Mouse (Mus musculus): ENCODE data around the gene Zswim4.

Gene Zswim4

GRCm38 (mm10) chr8:84200126-84200555, 36.7 kb downstream of the Zswim4 start:
- no peak for DNase-seq (ENCODE audit: low spot score in 2 of 2)

GRCm38 (mm10) chr8:84199348-84200125, 37.3 kb downstream of the Zswim4 start:
- no peak for DNase-seq (ENCODE audit: low spot score in 2 of 2)

- no peak for DNase-seq (ENCODE audit: low spot score in 2 of 2)
Measured at GRCm38 (mm10) chr8:84198871-84199270, 38.0 kb downstream of the Zswim4 start.

GRCm38 (mm10) chr8:84197922-84198774, 38.7 kb downstream of the Zswim4 start:
- DNase-seq (ENCODE audit: low spot score in 2 of 2) = peak; percentile 72 to 84

GRCm38 (mm10) chr8:84197141-84197921, 39.5 kb downstream of the Zswim4 start:
- peak in 1 of 2 experiments; percentile 38 for DNase-seq (ENCODE audit: low spot score in 2 of 2)

GRCm38 (mm10) chr8:84194224-84194743, 42.6 kb downstream of the Zswim4 start:
- DNase-seq (ENCODE audit: low spot score in 2 of 2) = no peak

- no peak for DNase-seq (ENCODE audit: low spot score in 2 of 2)
Measured at GRCm38 (mm10) chr8:84193566-84193965, 43.3 kb downstream of the Zswim4 start.

GRCm38 (mm10) chr8:84193161-84193560, 43.7 kb downstream of the Zswim4 start:
- no peak for DNase-seq (ENCODE audit: low spot score in 2 of 2)

- peak; percentile 47 to 66 for DNase-seq (ENCODE audit: low spot score in 2 of 2)
Measured at GRCm38 (mm10) chr8:84192555-84192954, 44.3 kb downstream of the Zswim4 start.

- DNase-seq (ENCODE audit: low spot score in 2 of 2) = no peak
Measured at GRCm38 (mm10) chr8:84192023-84192422, 44.8 kb downstream of the Zswim4 start.

- DNase-seq (ENCODE audit: low spot score in 2 of 2) = no peak
Measured at GRCm38 (mm10) chr8:84190191-84190867, 46.5 kb downstream of the Zswim4 start.

- no peak for DNase-seq (ENCODE audit: low spot score in 2 of 2)
Measured at GRCm38 (mm10) chr8:84189603-84190002, 47.3 kb downstream of the Zswim4 start.

- DNase-seq (ENCODE audit: low spot score in 2 of 2) = no peak
Measured at GRCm38 (mm10) chr8:84188671-84189070, 48.2 kb downstream of the Zswim4 start.

GRCm38 (mm10) chr8:84187065-84187755, 49.6 kb downstream of the Zswim4 start:
- DNase-seq (ENCODE audit: low spot score in 2 of 2) = peak; percentile 59 to 70

GRCm38 (mm10) chr8:84186547-84186946, 50.3 kb downstream of the Zswim4 start:
- DNase-seq (ENCODE audit: low spot score in 2 of 2) = peak; percentile 37 to 64

- DNase-seq (ENCODE audit: low spot score in 2 of 2) = no peak
Measured at GRCm38 (mm10) chr8:84185117-84185516, 51.7 kb downstream of the Zswim4 start, which contains the start of gene Nanos3. Gene Nanos3, minus strand, starts transcription at chr8:84185217.

- DNase-seq (ENCODE audit: low spot score in 2 of 2) = no peak
Measured at GRCm38 (mm10) chr8:84184085-84185043, 52.5 kb downstream of the Zswim4 start.

GRCm38 (mm10) chr8:84183261-84184084, 53.4 kb downstream of the Zswim4 start:
- DNase-seq (ENCODE audit: low spot score in 2 of 2) = no peak

All from spleen, postnatal 14 days (tissue).